Mouse (Mus musculus): ENCODE results near the gene Dmrta2.
A peak's percentile ranks its signal among the peaks of the same experiment; 100 is the strongest.

The Dmrta2 gene

DNA sequence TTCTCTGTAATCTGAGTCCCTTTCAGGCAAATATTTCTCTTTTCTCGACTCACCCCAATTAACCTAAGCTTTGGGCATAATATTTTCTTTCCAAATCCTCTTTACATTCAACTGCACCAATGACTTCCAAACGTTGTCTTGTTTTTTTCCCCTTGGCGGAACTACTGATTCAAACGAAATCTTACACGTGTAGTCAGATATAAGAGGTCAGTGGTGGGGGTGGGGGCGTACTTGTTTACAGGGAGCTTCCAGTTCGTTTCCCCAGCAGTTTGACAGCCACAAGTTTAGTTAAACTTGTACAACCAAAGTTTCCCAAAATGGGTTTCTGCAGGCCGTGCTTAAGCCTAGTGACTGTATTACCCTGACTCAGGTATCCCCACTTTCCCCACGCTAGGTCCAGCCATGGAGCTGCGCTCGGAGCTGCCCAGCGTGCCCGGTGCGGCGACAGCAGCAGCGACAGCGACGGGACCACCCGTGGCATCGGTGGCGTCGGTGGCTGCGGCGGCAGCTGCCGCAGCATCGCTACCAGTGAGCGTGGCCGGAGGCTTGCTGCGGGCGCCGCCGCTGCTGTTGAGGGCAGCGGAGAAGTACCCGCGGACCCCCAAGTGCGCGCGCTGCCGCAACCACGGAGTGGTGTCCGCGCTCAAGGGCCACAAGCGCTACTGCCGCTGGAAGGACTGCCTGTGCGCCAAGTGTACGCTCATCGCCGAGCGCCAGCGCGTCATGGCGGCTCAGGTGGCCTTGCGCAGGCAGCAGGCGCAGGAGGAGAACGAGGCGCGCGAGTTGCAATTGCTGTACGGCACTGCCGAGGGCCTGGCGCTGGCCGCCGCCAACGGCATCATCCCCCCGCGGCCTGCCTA is 1.8 kb downstream of the Dmrta2 start:
- DNase-seq: peak; percentile 21

DNA sequence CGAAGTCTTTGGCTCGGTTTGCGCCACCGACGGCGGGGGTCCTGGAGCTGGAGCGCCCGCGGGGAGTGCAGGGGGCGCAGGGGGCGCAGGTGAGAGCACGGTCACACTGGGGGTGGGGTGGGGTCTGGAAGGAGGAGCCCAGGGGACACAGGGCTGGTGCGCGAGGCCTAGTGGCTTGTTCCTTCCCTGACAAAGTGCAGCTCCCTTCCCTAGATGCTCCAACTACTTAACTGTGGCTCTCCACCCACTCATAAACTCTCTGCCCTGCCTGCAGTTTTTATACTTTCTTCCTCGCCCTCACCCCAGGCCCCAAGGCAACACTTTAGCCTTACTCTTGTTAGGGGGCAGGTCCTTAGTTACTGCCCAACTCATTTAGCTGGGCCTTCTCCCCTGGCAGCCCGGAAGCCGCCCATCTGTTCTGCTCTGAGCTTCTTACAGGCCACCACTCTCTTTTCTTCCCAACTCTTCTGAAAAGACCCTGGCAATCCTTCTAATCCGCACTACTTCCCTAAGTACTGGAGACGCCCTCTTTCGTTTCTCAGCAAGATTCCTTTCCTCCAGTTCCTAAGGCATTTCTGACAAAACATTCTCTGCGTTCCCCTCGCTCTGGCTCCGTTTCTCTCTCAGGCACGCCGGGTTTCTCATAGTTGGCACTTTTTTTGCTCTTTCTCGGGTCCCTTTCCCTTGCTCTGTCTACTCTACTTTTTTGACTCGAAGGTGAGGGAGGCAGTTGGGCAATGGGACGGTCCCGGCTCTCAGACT is 2.6 kb downstream of the Dmrta2 start:
- no peak for DNase-seq

- DNase-seq: no peak
These were observed 3.4 kb downstream of the Dmrta2 start for GRCm38 (mm10) chr4:109981083-109981870.

GRCm38 (mm10) chr4:109981871-109982680 is 4.2 kb downstream of the Dmrta2 start:
- peak; percentile 27 for DNase-seq

GRCm38 (mm10) chr4:109982681-109983265 is 4.9 kb downstream of the Dmrta2 start:
- DNase-seq: peak; percentile 19

- DNase-seq: peak; percentile 17
These were observed 5.6 kb downstream of the Dmrta2 start for GRCm38 (mm10) chr4:109983281-109984001.

- DNase-seq: no peak
These were observed 6.2 kb downstream of the Dmrta2 start for GRCm38 (mm10) chr4:109984011-109984411.

DNA sequence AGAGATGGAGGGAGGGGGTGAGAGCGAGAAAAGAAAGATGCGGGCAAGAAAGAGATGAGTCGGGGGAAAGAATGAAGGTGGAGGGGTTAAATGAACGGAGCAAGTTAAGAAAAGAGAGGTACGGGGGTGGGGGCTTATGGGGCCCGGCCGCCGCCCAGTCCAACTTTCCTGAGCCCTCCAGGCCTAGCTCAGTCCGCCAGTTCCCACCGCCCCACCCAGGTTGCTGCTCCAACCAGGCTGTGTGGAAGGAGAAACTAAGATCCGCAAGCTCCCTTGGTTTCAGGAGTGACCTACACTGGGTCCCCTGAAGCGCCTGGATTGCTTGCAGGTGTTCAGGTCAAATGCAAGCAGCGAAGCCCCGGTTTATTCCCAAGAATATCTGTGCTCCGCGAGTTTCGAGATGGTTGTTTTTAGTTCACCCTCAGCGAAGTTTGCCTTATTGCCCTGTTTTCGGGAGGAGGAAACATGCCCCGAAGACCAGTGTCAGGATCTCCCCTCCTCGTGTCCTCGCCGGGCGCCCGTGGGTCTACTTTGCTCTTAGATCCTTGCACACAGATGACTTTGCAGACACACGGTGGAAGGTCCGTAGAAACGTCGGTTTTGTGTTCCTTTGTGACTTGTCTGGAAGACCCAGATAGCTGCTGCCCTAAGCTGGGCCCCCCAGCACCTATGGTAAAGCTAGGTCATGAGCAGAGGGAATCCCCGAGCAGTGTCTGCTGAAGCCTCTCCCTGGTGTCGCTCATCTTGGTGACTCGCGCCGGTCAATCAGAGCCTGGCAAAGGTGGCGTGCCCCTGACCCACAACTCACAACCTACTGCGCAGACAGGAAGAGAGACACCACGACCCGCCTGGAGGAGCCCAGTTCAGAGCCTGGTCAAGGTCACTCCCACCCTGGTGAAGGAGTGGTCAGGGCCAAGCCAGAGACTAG is 6.9 kb downstream of the Dmrta2 start:
- no peak for DNase-seq

DNA sequence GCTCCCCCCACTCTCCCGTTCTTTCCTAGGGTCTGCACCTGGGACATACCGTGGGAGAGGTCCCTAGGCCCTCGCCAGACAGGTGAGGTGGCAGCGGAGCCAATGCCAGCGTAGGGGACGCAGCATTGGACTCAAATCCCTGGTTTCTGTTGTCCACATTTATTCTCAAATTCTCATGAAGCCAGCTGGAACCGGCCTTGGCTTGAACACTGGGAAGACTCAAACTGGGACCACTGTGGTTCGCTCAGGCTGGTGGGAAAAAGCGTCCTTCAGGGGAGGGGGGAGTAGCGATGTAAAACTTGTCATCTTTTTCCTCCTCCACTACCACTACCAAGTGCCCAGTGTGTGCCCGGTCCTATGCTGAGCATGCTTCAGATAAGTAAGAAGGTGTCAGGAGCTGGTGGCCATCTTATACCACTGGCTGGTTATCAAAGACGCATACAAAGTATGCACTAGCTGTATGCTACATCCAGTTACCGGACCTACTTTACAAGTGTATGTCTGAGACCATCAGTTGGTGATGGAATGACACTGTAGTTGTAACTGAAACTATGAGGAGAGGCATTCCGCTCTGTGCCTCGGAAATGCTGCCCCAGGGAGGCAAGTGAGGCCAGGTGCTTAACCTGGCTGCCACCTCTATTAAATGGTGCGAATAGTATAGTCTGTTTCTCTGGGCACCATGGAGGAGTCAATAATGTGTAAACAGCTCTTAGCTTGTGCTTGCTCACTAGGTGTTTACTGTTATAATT is 7.7 kb downstream of the Dmrta2 start:
- DNase-seq: no peak

GRCm38 (mm10) chr4:109986301-109986700 is 8.4 kb downstream of the Dmrta2 start:
- DNase-seq: no peak

DNA sequence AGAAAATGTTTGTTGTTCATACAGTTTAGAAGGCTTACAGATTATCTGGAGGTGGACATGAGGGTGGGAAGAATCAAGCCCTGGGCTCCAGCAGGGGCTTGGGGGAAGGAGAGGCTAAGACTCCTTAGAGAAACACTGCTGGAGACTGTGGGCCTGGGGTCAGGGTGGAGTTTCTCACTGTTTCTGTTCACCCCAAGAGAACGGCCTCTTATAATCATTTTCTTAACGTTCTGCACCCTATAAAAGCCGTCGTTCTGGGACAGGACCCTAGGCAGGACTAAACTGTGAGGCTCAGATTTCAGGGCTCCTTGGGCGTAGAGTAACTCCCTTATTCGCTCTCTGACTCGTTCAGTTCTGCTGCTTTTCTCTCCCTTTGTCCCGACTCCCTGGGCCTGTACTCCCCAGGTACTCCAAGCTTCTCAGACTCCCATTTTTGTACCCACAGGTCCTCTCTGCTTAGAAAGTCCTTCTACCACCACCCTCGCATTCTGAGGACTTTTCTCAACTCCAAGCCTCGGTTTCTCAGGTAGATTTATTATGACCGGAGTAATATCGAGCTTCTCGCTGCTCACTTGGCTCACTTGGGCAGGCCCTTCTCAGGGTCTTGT is 9.0 kb downstream of the Dmrta2 start:
- DNase-seq: no peak

DNA sequence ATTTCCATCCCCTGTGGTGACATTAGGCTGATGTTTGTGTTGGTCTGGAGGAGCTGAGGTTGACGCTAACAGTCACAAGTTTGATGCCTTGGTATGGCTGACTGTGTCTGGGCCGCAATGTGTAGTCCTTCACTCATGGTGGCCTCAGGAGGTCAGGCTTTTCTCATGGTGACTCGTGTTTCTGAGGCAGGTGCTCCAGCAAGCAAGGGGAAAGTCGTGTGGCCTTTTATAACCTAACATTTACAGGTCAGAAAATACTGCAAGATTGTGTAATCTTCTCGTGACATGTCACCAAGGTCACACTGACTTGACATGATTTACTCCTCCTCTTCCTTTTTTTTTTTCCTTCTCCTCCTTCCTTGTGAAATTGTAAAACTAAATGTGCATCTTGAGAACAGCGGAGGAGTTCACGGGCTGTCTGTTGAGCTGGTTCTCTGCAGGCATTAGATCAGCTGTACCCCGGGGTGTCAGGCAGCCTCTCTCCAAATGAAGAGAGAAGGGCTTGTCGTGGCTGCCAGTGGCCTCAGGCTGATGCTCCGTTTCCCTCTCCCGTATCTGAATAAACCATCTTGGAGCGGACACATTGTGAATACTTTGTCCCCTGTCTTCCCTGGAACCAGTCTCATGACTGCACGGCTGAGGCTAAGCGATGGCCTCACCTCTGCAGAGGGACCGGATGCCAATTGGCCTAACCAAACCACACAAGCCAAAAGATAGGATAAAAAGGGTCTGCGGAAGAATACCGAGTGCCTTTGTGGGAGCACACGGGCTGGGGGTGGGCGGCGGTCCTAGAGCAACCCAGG is 9.9 kb downstream of the Dmrta2 start:
- DNase-seq: no peak

GRCm38 (mm10) chr4:109988411-109988810 is 10.6 kb downstream of the Dmrta2 start:
- no peak for DNase-seq

GRCm38 (mm10) chr4:109989213-109989612 is 11.4 kb downstream of the Dmrta2 start:
- DNase-seq: no peak

GRCm38 (mm10) chr4:110006044-110006443 is 28.2 kb downstream of the Dmrta2 start:
- DNase-seq: no peak

GRCm38 (mm10) chr4:110019145-110019544 is 41.3 kb downstream of the Dmrta2 start:
- no peak for DNase-seq

DNA sequence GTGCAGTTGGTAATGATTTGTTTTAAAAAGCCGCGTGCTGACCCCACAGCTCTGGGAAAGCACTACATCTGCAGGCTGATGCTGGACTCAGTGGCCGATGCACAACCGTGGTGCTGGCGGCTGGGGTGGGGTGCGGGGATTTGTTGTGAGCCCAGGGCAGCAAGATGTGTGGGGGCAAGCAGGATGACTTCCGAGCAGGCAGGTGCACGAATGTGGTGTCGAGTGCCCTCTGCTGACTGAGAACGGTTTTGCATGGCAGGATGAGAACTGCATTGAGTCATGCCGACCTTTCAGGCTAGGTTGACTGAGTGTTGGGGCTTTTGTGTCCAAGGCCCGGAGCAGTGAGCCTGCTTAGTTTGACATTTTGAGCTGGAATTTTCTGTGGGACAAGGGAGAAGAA is 42.4 kb downstream of the Dmrta2 start:
- peak; percentile 89 for DNase-seq
